8 mouse cellular contexts compared by ENCODE assay signal in the genomic region with DNA sequence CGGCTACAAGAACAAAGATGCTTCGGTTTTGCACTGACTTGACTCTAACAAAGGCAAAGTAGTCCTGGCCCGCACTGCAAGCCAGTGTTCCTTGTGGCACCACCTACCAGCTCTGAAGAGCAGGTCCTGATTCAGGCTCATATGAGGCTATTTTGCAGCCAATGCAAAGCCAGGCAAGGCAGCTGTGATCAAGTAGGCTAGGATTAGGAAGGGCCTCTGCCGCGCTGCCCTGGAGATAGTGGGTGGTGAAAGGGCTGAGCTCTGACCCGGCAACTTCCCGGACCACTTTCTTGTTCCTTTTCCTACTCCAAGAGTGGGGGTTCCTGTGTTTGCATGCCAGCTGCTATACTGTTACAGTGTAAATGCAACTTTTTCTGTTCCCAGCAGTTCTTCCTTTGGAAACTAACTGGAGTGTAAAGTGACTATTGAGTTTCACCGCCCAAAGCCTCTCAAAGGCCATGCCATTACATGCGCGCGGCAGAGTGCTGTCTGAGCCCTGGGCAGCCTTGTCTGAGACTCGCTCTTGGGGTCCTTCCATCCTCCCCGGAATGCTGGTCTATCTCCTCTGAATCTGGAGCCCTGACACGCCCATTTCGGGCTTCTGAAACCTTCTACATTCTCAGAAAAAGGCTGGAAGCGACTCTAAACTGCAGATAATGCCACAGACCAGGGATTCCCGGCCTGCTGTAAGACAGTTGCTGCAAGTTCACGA. TPM values are rescaled to one million over a fixed set of nuclear protein-coding genes. Genes with fewer than 3 reads are reported as not detected.
A peak's percentile ranks its signal among the peaks of the same experiment; 100 is the strongest.
DNase-seq lines count a peak whose midpoint lies in the region; ATAC-seq and TF ChIP-seq lines count a peak whose summit lies in the region.

No protein-coding gene starts in this region.

- no peaks in the 10 kb centered on the region for H3K9me3 ChIP-seq in embryonic facial prominence, embryonic 13.5 days
- no peaks in the 10 kb centered on the region for H3K9me3 ChIP-seq in intestine, embryonic 14.5 days (ENCODE audit: control insufficient read depth, low read length)
- no peaks in the 10 kb centered on the region for H3K9me3 ChIP-seq in liver, embryonic 14.5 days (ENCODE audit: control insufficient read depth, low read length)

- no peak for TF ChIP-seq POLR2A in small intestine, adult 2 months (IDR thresholded peaks at IDR 0.05; ENCODE audit: low read depth, low read length)

- WGBS in embryonic facial prominence, embryonic 13.5 days: 4% methylated on average over 18 of the region's 18 CpGs
- 18% methylated on average over 18 of the region's 18 CpGs for WGBS in intestine, embryonic 14.5 days
- 12% methylated on average over 18 of the region's 18 CpGs for WGBS in liver, embryonic 14.5 days (ENCODE audit: insufficient replicate concordance)
- WGBS in small intestine, adult 2 months: 38% methylated on average over 18 of the region's 18 CpGs

- H3K27me3 ChIP-seq in embryonic facial prominence, embryonic 13.5 days: peaks cover 60% of the 10 kb centered on the region
- peaks cover 49% of the 10 kb centered on the region for H3K27me3 ChIP-seq in intestine, embryonic 14.5 days (replicated peaks; ENCODE audit: control insufficient read depth, insufficient read depth, low read length)
- peaks cover 41% of the 10 kb centered on the region for H3K27me3 ChIP-seq in liver, embryonic 14.5 days (ENCODE audit: control insufficient read depth, insufficient read depth, low read length)
- H3K27me3 ChIP-seq in small intestine, adult 2 months (ENCODE audit: control insufficient read depth, insufficient read depth, low read length): peaks cover 29% of the 10 kb centered on the region

- no peaks in the 10 kb centered on the region for H3K36me3 ChIP-seq in embryonic facial prominence, embryonic 13.5 days
- H3K36me3 ChIP-seq in intestine, embryonic 14.5 days (ENCODE audit: control insufficient read depth, insufficient read depth, low read length): no peaks in the 10 kb centered on the region
- no peaks in the 10 kb centered on the region for H3K36me3 ChIP-seq in liver, embryonic 14.5 days (replicated peaks; ENCODE audit: control insufficient read depth, insufficient read depth, low read depth)
- H3K36me3 ChIP-seq in small intestine, adult 2 months (ENCODE audit: control insufficient read depth, insufficient read depth, low read length): no peaks in the 10 kb centered on the region

- ATAC-seq in embryonic facial prominence, embryonic 13.5 days (ENCODE audit: insufficient number of reproducible peaks, insufficient read depth, low FRiP score, low TSS enrichment, low read depth): peak; percentile 44; the same call in 1 of the 2 replicates
- peak; percentile 14; the same call in 1 of the 2 replicates for ATAC-seq in intestine, embryonic 14.5 days (replicated peaks; ENCODE audit: low FRiP score, low TSS enrichment, low read depth)
- no peak for ATAC-seq in liver, embryonic 14.5 days (ENCODE audit: insufficient read depth)

- H3K9ac ChIP-seq in embryonic facial prominence, embryonic 13.5 days: 0 out of 2 replicates have a peak overlapping the region, but pooled peaks have one; percentile 16
- H3K9ac ChIP-seq in intestine, embryonic 14.5 days (ENCODE audit: low read length): no peak overlapping the region
- no peak overlapping the region for H3K9ac ChIP-seq in liver, embryonic 14.5 days (replicated peaks)

- peaks cover 21% of the 10 kb centered on the region for H3K4me1 ChIP-seq in embryonic facial prominence, embryonic 13.5 days
- H3K4me1 ChIP-seq in intestine, embryonic 14.5 days (replicated peaks; ENCODE audit: control insufficient read depth, insufficient read depth, low read length): peaks cover 16% of the 10 kb centered on the region; the same call in 1 of the 2 replicates
- H3K4me1 ChIP-seq in liver, embryonic 14.5 days (replicated peaks; ENCODE audit: control insufficient read depth in 2 of 2, insufficient read depth in 2 of 2, low read length in 1 of 2): no peaks in the 10 kb centered on the region
- peaks cover 4% of the 10 kb centered on the region; the same call in 1 of the 2 replicates for H3K4me1 ChIP-seq in small intestine, adult 2 months (ENCODE audit: control insufficient read depth, insufficient read depth, insufficient read length, low read length)

- intact Hi-C loops in left cerebral cortex, adult 2 months (cut with DNase I): no loop called here

- H3K27ac ChIP-seq in left cerebral cortex, adult 2 months: peak overlapping the region; percentile 92
- H3K27ac ChIP-seq in embryonic facial prominence, embryonic 13.5 days: no peak overlapping the region
- H3K27ac ChIP-seq in intestine, embryonic 14.5 days (ENCODE audit: low read depth): no peak overlapping the region
- H3K27ac ChIP-seq in liver, embryonic 14.5 days: no peak overlapping the region
- H3K27ac ChIP-seq in small intestine, adult 2 months (ENCODE audit: insufficient read depth, low read depth, low read length): no peak overlapping the region

- TF ChIP-seq CTCF in left cerebral cortex, adult 2 months (IDR thresholded peaks at IDR 0.05): no peak
- TF ChIP-seq CTCF in liver, embryonic 14.5 days (IDR thresholded peaks at IDR 0.05; ENCODE audit: low read depth): no peak
- TF ChIP-seq CTCF in small intestine, adult 2 months (IDR thresholded peaks at IDR 0.05; ENCODE audit: extremely low read depth, insufficient read length, insufficient replicate concordance, low read depth, low read length): no peak

- peak overlapping the region; percentile 79 for H3K4me3 ChIP-seq in left cerebral cortex, adult 2 months
- H3K4me3 ChIP-seq in embryonic facial prominence, embryonic 13.5 days: peak overlapping the region; percentile 56
- H3K4me3 ChIP-seq in intestine, embryonic 14.5 days (ENCODE audit: low read depth, low read length): peak overlapping the region; percentile 51; the same call in 1 of the 2 replicates
- H3K4me3 ChIP-seq in liver, embryonic 14.5 days (ENCODE audit: insufficient read depth in 1 of 2, low read depth in 2 of 2, low read length in 2 of 2): peak overlapping the region in 1 of 2 experiments; percentile 17; a peak in 1 of 4 replicates
- H3K4me3 ChIP-seq in small intestine, adult 2 months (ENCODE audit: low read depth, low read length): peak overlapping the region; percentile 49; the same call in 1 of the 2 replicates

- TF ChIP-seq EP300 in liver, embryonic 14.5 days (IDR thresholded peaks at IDR 0.05; ENCODE audit: low read depth): no peak

- peak; percentile 12 to 20 for DNase-seq in left cerebral cortex, adult 2 months (ENCODE audit: extremely low spot score in 1 of 2, low spot score in 2 of 2)
- DNase-seq in left cerebral cortex, adult 11 months (ENCODE audit: low spot score): no peak
- DNase-seq in intestine, embryonic 14.5 days (ENCODE audit: low spot score): peak; percentile 65
- DNase-seq in liver, embryonic 14.5 days (ENCODE audit: low read depth in 3 of 3, low spot score in 3 of 3): no peak
- DNase-seq in c-Kit-positive CD71-positive TER-119-positive erythroid progenitor cells, embryonic 14.5 days (ENCODE audit: low spot score): no peak
- DNase-seq in lung, postnatal 10 days: no peak

- H3K4me2 ChIP-seq in embryonic facial prominence, embryonic 13.5 days: peak overlapping the region; percentile 99
- peak overlapping the region; percentile 100 for H3K4me2 ChIP-seq in intestine, embryonic 14.5 days (ENCODE audit: low read length)
- H3K4me2 ChIP-seq in liver, embryonic 14.5 days (ENCODE audit: low read depth): peak overlapping the region; percentile 60

RNA-seq across cellular contexts. Expression of gene C1ql3, which starts 2.2 kb away (rescaled TPM):
- total RNA-seq in left cerebral cortex, adult 2 months (2021): 100 to 1,000 TPM; 112 to 137 TPM
- polyA plus RNA-seq in embryonic facial prominence, embryonic 13.5 days (2015; fragmentation: Nextera tagmentation; extraction: Ambion mirVana): 0.49 and 0.73 TPM in 2 replicates
- polyA plus RNA-seq in intestine, embryonic 14.5 days (2014; fragmentation: Nextera tagmentation; extraction: Ambion mirVana): 0.32 and 0.65 TPM in 2 replicates
- 0.02 TPM in 2 replicates for polyA plus RNA-seq in liver, embryonic 14.5 days (2012; rRNA removed)
- 0.09 and 0.10 TPM in 2 replicates for polyA plus RNA-seq in liver, embryonic 14.5 days (2014; fragmentation: Nextera tagmentation; extraction: Ambion mirVana)
- polyA plus RNA-seq in small intestine, adult 2 months (2012; rRNA removed): 0.05 and 0.08 TPM in 2 replicates

Comparison
In these comparisons a context has a peak if more than half of its experiments do, and no peak if none do; other contexts are left out.
1. DNase-seq: peak in left cerebral cortex, adult 2 months (2 of 2) and intestine, embryonic 14.5 days (single experiment); none in left cerebral cortex, adult 11 months (single experiment), liver, embryonic 14.5 days (0 of 3), c-Kit-positive CD71-positive TER-119-positive erythroid progenitor cells, embryonic 14.5 days (single experiment) and lung, postnatal 10 days (single experiment).
2. Peak in every context shown above with its lines, with median percentiles within 50 percentile points of each other: H3K4me2 ChIP-seq.